18 mouse cellular contexts compared by ENCODE assay signal in the genomic region with DNA sequence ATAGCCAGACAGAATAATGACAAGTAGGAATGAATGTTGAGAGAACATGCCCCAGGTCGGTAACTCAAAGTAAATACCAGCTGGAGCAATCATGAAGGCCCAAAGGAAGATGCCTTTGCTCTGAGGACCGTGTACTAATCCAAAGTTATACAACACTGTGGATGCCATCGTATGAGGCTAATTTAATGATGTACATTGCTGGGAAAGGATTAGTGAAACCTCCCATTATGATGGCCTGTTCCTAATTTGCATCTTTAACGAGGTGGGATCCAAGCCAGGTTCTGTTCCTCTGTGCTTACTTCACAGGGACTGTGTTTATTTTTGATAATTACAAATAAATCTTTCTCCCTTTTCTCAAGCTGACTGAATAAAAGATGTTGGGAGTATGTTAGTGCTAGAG.
"Had no signal": no experiment of that assay in that cellular context is flagged by ENCODE, and none has a peak within 500 bp of the region (broad histone marks: within the 10 kb centered on the region; RNA-seq: fewer than 3 reads in every experiment).

No protein-coding gene starts in this region.

- H3K9me3 ChIP-seq: kidney, embryonic 15.5 days; limb, embryonic 12.5 days; limb, embryonic 15.5 days; midbrain, embryonic 12.5 days; stomach, embryonic 15.5 days had no signal

- H3K27ac ChIP-seq: kidney, embryonic 15.5 days; limb, embryonic 12.5 days; limb, embryonic 15.5 days; liver, embryonic 14.5 days; macrophage; midbrain, embryonic 12.5 days; stomach, embryonic 15.5 days had no signal

- H3K4me2 ChIP-seq: kidney, embryonic 15.5 days; limb, embryonic 12.5 days; limb, embryonic 15.5 days; liver, embryonic 11.5 days; lung, embryonic 14.5 days; midbrain, embryonic 12.5 days; stomach, embryonic 15.5 days had no signal

- H3K27me3 ChIP-seq: kidney, embryonic 15.5 days; limb, embryonic 12.5 days; limb, embryonic 15.5 days; midbrain, embryonic 12.5 days; stomach, embryonic 15.5 days had no signal

- H3K9ac ChIP-seq: kidney, embryonic 15.5 days; limb, embryonic 12.5 days; limb, embryonic 15.5 days; liver, embryonic 14.5 days; liver, postnatal 0 days; lung, embryonic 14.5 days; midbrain, embryonic 12.5 days; stomach, embryonic 15.5 days had no signal

- H3K4me1 ChIP-seq: kidney, embryonic 15.5 days; limb, embryonic 12.5 days; limb, embryonic 15.5 days; midbrain, embryonic 12.5 days; stomach, embryonic 15.5 days had no signal

- ATAC-seq: liver, postnatal 0 days; lung, postnatal 0 days had no signal

- H3K4me3 ChIP-seq: kidney, embryonic 15.5 days; limb, embryonic 12.5 days; limb, embryonic 15.5 days; midbrain, embryonic 12.5 days; stomach, embryonic 15.5 days had no signal

- H3K36me3 ChIP-seq: kidney, embryonic 15.5 days; limb, embryonic 12.5 days; limb, embryonic 15.5 days; midbrain, embryonic 12.5 days; stomach, embryonic 15.5 days had no signal

- DNase-seq: kidney, adult 2 months; kidney, postnatal 10 days; kidney, postnatal 36 days; left cerebral cortex, postnatal 4 days; liver, postnatal 0 days; lung, embryonic 14.5 days; right cerebral cortex, postnatal 25 days; spleen, adult 18-20 months; thymus, postnatal 25 days had no signal
